Mouse (Mus musculus): ENCODE measurements around the gene Dgkd.

GRCm38 (mm10) chr1:87881726-87882125 is 28.6 kb downstream of the Dgkd start:
- TF ChIP-seq CTCF (IDR thresholded peaks at IDR 0.05; ENCODE audit: low read depth) (no peak), EP300 (optimal IDR thresholded peaks at IDR 0.05) (no peak)
